Mouse (Mus musculus) midbrain, embryonic 12.5 days (tissue): ENCODE results near the gene Zbtb38. TPM values are rescaled to one million over a fixed set of nuclear protein-coding genes. Genes with fewer than 3 reads are reported as not detected.

Experiments used
- ATAC-seq: fragments of 200-750 bp; cut with Nextera tagmentation; 2 replicates; pipeline ENCODE4 v1.8.0; 2017; ENCODE audit warnings: low read depth, moderate TSS enrichment, moderate library complexity; ENCODE audit not compliant: low FRiP score
- H3K27ac ChIP-seq: fragments of 300-500 bp; sonication (generic); replicated peaks from 2 replicates; pipeline ENCODE4 v1.5.1; 2016; ENCODE audit warnings: mild to moderate bottlenecking
- H3K27me3 ChIP-seq: fragments of 300-500 bp; sonication (generic); 2 replicates; pipeline ENCODE4 v1.6.1; 2016; ENCODE audit warnings: mild to moderate bottlenecking
- H3K36me3 ChIP-seq: fragments of 300-500 bp; sonication (generic); 2 replicates; pipeline ENCODE4 v1.6.1; 2016
- H3K4me1 ChIP-seq: fragments of 300-500 bp; sonication (generic); 2 replicates; pipeline ENCODE4 v1.6.1; 2016
- H3K4me2 ChIP-seq: fragments of 300-500 bp; sonication (generic); replicated peaks from 2 replicates; pipeline ENCODE4 v1.6.1; 2016; ENCODE audit warnings: mild to moderate bottlenecking, moderate library complexity
- H3K4me3 ChIP-seq: fragments of 300-500 bp; sonication (generic); 2 replicates; pipeline ENCODE4 v1.5.1; 2016; ENCODE audit warnings: mild to moderate bottlenecking
- H3K9ac ChIP-seq: fragments of 300-500 bp; sonication (generic); replicated peaks from 2 replicates; pipeline ENCODE4 v1.6.1; 2016; ENCODE audit warnings: mild to moderate bottlenecking, moderate library complexity
- H3K9me3 ChIP-seq: fragments of 300-500 bp; sonication (generic); 2 replicates; pipeline ENCODE4 v1.6.1; 2016; ENCODE audit warnings: mild to moderate bottlenecking
- WGBS: fragments of 180-500 bp; shearing (Covaris S2); methylation state at CpG from one replicate; pipeline ENCODE4 v1.1.7; 2016; 5-methylcytosine and 5-hydroxymethylcytosine counted together
- polyA plus RNA-seq: library from polyadenylated mRNA; unstranded; fragments of >200 nt; fragmentation: Nextera tagmentation; extraction: Ambion mirVana; gene quantifications from 2 replicates; pipeline ENCODE4 v1.2.1, GENCODE M21; 2016

Gene Zbtb38
- polyA plus RNA-seq, 1 experiment from 2014 or later = 17.7 TPM

- 36% methylated on average over 11 of the region's 11 CpGs for WGBS
- H3K4me1 ChIP-seq = peaks cover 11% of the 10 kb centered on the region
- no peaks in the 10 kb centered on the region for H3K9me3 ChIP-seq
- no peak for ATAC-seq
- no peaks in the 10 kb centered on the region for H3K27me3 ChIP-seq
- H3K4me3 ChIP-seq = no peak overlapping the region
- H3K27ac ChIP-seq = peak overlapping the region; percentile 46; the same call in 1 of the 2 replicates
- H3K36me3 ChIP-seq = no peaks in the 10 kb centered on the region
- H3K9ac ChIP-seq = no peak overlapping the region
- H3K4me2 ChIP-seq = 0 out of 2 replicates have a peak overlapping the region, but pooled peaks have one; percentile 17
Measured at GRCm38 (mm10) chr9:96705576-96706285, 46.9 kb downstream of the Zbtb38 start.

- WGBS = 94% methylated on average over 9 of the region's 9 CpGs
- H3K9me3 ChIP-seq = no peaks in the 10 kb centered on the region
- peaks cover 11% of the 10 kb centered on the region for H3K4me1 ChIP-seq
- H3K27me3 ChIP-seq = no peaks in the 10 kb centered on the region
- ATAC-seq = no peak
- no peak overlapping the region for H3K27ac ChIP-seq
- H3K9ac ChIP-seq = no peak overlapping the region
- H3K36me3 ChIP-seq = 0 out of 2 replicates have a peak, but pooled peaks cover 1% of the 10 kb centered on the region
- H3K4me2 ChIP-seq = no peak overlapping the region
- H3K4me3 ChIP-seq = no peak overlapping the region
Measured at GRCm38 (mm10) chr9:96704935-96705334, 47.7 kb downstream of the Zbtb38 start.

- Histone ChIP-seq H3K36me3 (peaks cover 13% of the 10 kb centered on the region; the same call in 1 of the 2 replicates), H3K4me1 (peaks cover 11% of the 10 kb centered on the region), H3K9ac (no peak overlapping the region), H3K4me2 (no peak overlapping the region), H3K4me3 (no peak overlapping the region), H3K27me3 (no peaks in the 10 kb centered on the region), H3K27ac (no peak overlapping the region), H3K9me3 (peaks cover 4% of the 10 kb centered on the region)
- no peak for ATAC-seq
- WGBS = 91% methylated on average over 10 of the region's 10 CpGs
Measured at GRCm38 (mm10) chr9:96701891-96702290, 50.7 kb downstream of the Zbtb38 start.

- 95% methylated on average over 6 of the region's 6 CpGs for WGBS
- H3K27ac ChIP-seq = no peak overlapping the region
- no peaks in the 10 kb centered on the region for H3K27me3 ChIP-seq
- H3K4me3 ChIP-seq = no peak overlapping the region
- no peak overlapping the region for H3K4me2 ChIP-seq
- no peak overlapping the region for H3K9ac ChIP-seq
- no peaks in the 10 kb centered on the region for H3K4me1 ChIP-seq
- peaks cover 4% of the 10 kb centered on the region for H3K9me3 ChIP-seq
- peaks cover 13% of the 10 kb centered on the region; the same call in 1 of the 2 replicates for H3K36me3 ChIP-seq
- no peak for ATAC-seq
Measured at GRCm38 (mm10) chr9:96699276-96700035, 53.2 kb downstream of the Zbtb38 start.

- 87% methylated on average over 14 of the region's 14 CpGs for WGBS
- Histone ChIP-seq H3K9ac (no peak overlapping the region), H3K4me1 (no peaks in the 10 kb centered on the region), H3K9me3 (peaks cover 4% of the 10 kb centered on the region), H3K36me3 (peaks cover 13% of the 10 kb centered on the region; the same call in 1 of the 2 replicates), H3K4me3 (no peak overlapping the region), H3K27ac (no peak overlapping the region), H3K27me3 (no peaks in the 10 kb centered on the region), H3K4me2 (no peak overlapping the region)
- no peak for ATAC-seq
Measured at GRCm38 (mm10) chr9:96696788-96697492, 55.7 kb downstream of the Zbtb38 start.

GRCm38 (mm10) chr9:96696141-96696561 is 56.5 kb downstream of the Zbtb38 start:
- WGBS = 85% methylated on average over 12 of the region's 12 CpGs
- Histone ChIP-seq H3K4me1 (no peaks in the 10 kb centered on the region), H3K36me3 (peaks cover 13% of the 10 kb centered on the region; the same call in 1 of the 2 replicates), H3K27me3 (no peaks in the 10 kb centered on the region), H3K9me3 (peaks cover 4% of the 10 kb centered on the region), H3K9ac (no peak overlapping the region), H3K4me2 (no peak overlapping the region), H3K27ac (no peak overlapping the region), H3K4me3 (no peak overlapping the region)
- ATAC-seq = no peak

GRCm38 (mm10) chr9:96690461-96690863 is 62.2 kb downstream of the Zbtb38 start:
- Histone ChIP-seq H3K27ac (no peak overlapping the region), H3K4me3 (no peak overlapping the region), H3K4me1 (no peaks in the 10 kb centered on the region), H3K36me3 (peaks cover 29% of the 10 kb centered on the region; the same call in 1 of the 2 replicates), H3K27me3 (no peaks in the 10 kb centered on the region), H3K9me3 (no peaks in the 10 kb centered on the region), H3K4me2 (no peak overlapping the region), H3K9ac (no peak overlapping the region)
- ATAC-seq = no peak
- 62% methylated on average over 4 of the region's 4 CpGs for WGBS

- H3K27me3 ChIP-seq = no peaks in the 10 kb centered on the region
- H3K27ac ChIP-seq = no peak overlapping the region
- WGBS = 92% methylated on average over 4 of the region's 4 CpGs
- H3K4me3 ChIP-seq = no peak overlapping the region
- H3K4me1 ChIP-seq = no peaks in the 10 kb centered on the region
- H3K9me3 ChIP-seq = no peaks in the 10 kb centered on the region
- peaks cover 29% of the 10 kb centered on the region; the same call in 1 of the 2 replicates for H3K36me3 ChIP-seq
- no peak overlapping the region for H3K9ac ChIP-seq
- no peak for ATAC-seq
- no peak overlapping the region for H3K4me2 ChIP-seq
Measured at GRCm38 (mm10) chr9:96689076-96689475, 63.6 kb downstream of the Zbtb38 start.

- WGBS = 91% methylated on average over 21 of the region's 21 CpGs
- no peaks in the 10 kb centered on the region for H3K9me3 ChIP-seq
- no peak overlapping the region for H3K27ac ChIP-seq
- H3K27me3 ChIP-seq = no peaks in the 10 kb centered on the region
- ATAC-seq = no peak
- H3K36me3 ChIP-seq = peaks cover 29% of the 10 kb centered on the region; the same call in 1 of the 2 replicates
- H3K4me2 ChIP-seq = no peak overlapping the region
- H3K9ac ChIP-seq = no peak overlapping the region
- no peaks in the 10 kb centered on the region for H3K4me1 ChIP-seq
- no peak overlapping the region for H3K4me3 ChIP-seq
Measured at GRCm38 (mm10) chr9:96688194-96688875, 64.3 kb downstream of the Zbtb38 start.

GRCm38 (mm10) chr9:96687591-96688186 is 64.9 kb downstream of the Zbtb38 start:
- Histone ChIP-seq H3K9ac (no peak overlapping the region), H3K4me3 (no peak overlapping the region), H3K4me2 (no peak overlapping the region), H3K9me3 (no peaks in the 10 kb centered on the region), H3K27ac (no peak overlapping the region), H3K36me3 (peaks cover 29% of the 10 kb centered on the region; the same call in 1 of the 2 replicates), H3K4me1 (no peaks in the 10 kb centered on the region), H3K27me3 (no peaks in the 10 kb centered on the region)
- ATAC-seq = no peak
- WGBS = 85% methylated on average over 20 of the region's 20 CpGs

- H3K4me3 ChIP-seq = no peak overlapping the region
- H3K27ac ChIP-seq = no peak overlapping the region
- no peaks in the 10 kb centered on the region for H3K4me1 ChIP-seq
- no peaks in the 10 kb centered on the region for H3K9me3 ChIP-seq
- no peak overlapping the region for H3K4me2 ChIP-seq
- no peak overlapping the region for H3K9ac ChIP-seq
- no peak for ATAC-seq
- whole genome bisulfite sequencing = 90% methylated on average over 18 of the region's 18 CpGs
- peaks cover 29% of the 10 kb centered on the region; the same call in 1 of the 2 replicates for H3K36me3 ChIP-seq
- H3K27me3 ChIP-seq = no peaks in the 10 kb centered on the region
Measured at GRCm38 (mm10) chr9:96685600-96686084, 67.0 kb downstream of the Zbtb38 start.
